Mouse (Mus musculus) heart, embryonic 14.5 days (tissue): ENCODE results near the gene Lmo2. TPM values are rescaled to one million over a fixed set of nuclear protein-coding genes. Genes with fewer than 3 reads are reported as not detected.

ENCODE experiments used
- ATAC-seq: fragments of 200-750 bp; cut with Nextera tagmentation; 2 replicates; pipeline ENCODE4 v1.8.0; 2017; ENCODE audit warnings: low read depth, moderate TSS enrichment; ENCODE audit not compliant: insufficient number of reproducible peaks, insufficient read depth, low FRiP score
- H3K27ac ChIP-seq, 2 experiments: fragments of 200-500 bp in 1 of 2; fragments of 300-500 bp in 1 of 2; sonication (generic) in 1 of 2; replicated peaks in 1 of 2; 2 replicates each; pipeline ENCODE4 v1.5.1; 2012 to 2014; ENCODE audit warnings: low read depth in 2 of 2, low read length in 2 of 2, control low read depth in 1 of 2, mild to moderate bottlenecking in 1 of 2, mixed read lengths in 1 of 2; ENCODE audit not compliant: control insufficient read depth in 1 of 2, insufficient read depth in 1 of 2
- H3K27me3 ChIP-seq: fragments of 300-500 bp; sonication (generic); 2 replicates; pipeline ENCODE4 v1.6.1; 2014; ENCODE audit warnings: mild to moderate bottlenecking, low read length, control low read depth; ENCODE audit not compliant: control insufficient read depth, insufficient read depth
- H3K36me3 ChIP-seq: fragments of 300-500 bp; sonication (generic); 2 replicates; pipeline ENCODE4 v1.6.1; 2014; ENCODE audit warnings: mild to moderate bottlenecking, control low read depth, low read length, mixed read lengths; ENCODE audit not compliant: control insufficient read depth, insufficient read depth
- H3K4me1 ChIP-seq, 2 experiments: fragments of 200-500 bp in 1 of 2; fragments of 300-500 bp in 1 of 2; sonication (generic) in 1 of 2; 2 replicates each; pipeline ENCODE4 v1.6.1; 2012 to 2014; ENCODE audit warnings: low read length in 2 of 2, control low read depth in 1 of 2, mixed read lengths in 1 of 2; ENCODE audit not compliant: control insufficient read depth in 2 of 2, insufficient read depth in 2 of 2
- H3K4me2 ChIP-seq: fragments of 300-500 bp; sonication (generic); 2 replicates; pipeline ENCODE4 v1.6.1; 2014; ENCODE audit warnings: mild to moderate bottlenecking, low read length
- H3K4me3 ChIP-seq, 2 experiments: fragments of 200-500 bp in 1 of 2; fragments of 300-500 bp in 1 of 2; sonication (generic) in 1 of 2; 2 replicates each; pipeline ENCODE4 v1.5.1; 2012 to 2014; ENCODE audit warnings: low read length in 2 of 2, mild to moderate bottlenecking in 2 of 2, control low read depth in 1 of 2, low read depth in 1 of 2, moderate library complexity in 1 of 2; ENCODE audit not compliant: control insufficient read depth in 1 of 2, insufficient read depth in 1 of 2
- H3K9ac ChIP-seq: fragments of 300-500 bp; sonication (generic); 2 replicates; pipeline ENCODE4 v1.6.1; 2014; ENCODE audit warnings: mild to moderate bottlenecking, low read length
- H3K9me3 ChIP-seq: fragments of 300-500 bp; sonication (generic); 2 replicates; pipeline ENCODE4 v1.6.1; 2016; ENCODE audit warnings: low read length, control low read depth; ENCODE audit not compliant: control insufficient read depth
- WGBS: fragments of 180-500 bp; shearing (Covaris S2); extraction: QIAGEN DNeasy Blood & Tissue Kit; methylation state at CpG from one replicate; pipeline ENCODE4 v1.1.7; 2014; 5-methylcytosine and 5-hydroxymethylcytosine counted together
- polyA plus RNA-seq: library from polyadenylated mRNA; unstranded; fragments of >200 nt; fragmentation: Nextera tagmentation; extraction: Ambion mirVana; gene quantifications from 2 replicates; pipeline ENCODE4 v1.2.1, GENCODE M21; 2014

The Lmo2 gene
- polyA plus RNA-seq = 21.9 and 23.7 TPM in 2 replicates

GRCm38 (mm10) chr2:103957649-103958546 lies at the start of gene Lmo2:
Gene Lmo2, plus strand, starts transcription at chr2:103957986.
- ATAC-seq = no peak
- H3K36me3 ChIP-seq = no peaks in the 10 kb centered on the region
- no peaks in the 10 kb centered on the region; the same call in 1 of the 2 replicates for H3K27me3 ChIP-seq
- no peak within 1 kb of the TSS for H3K27ac ChIP-seq
- WGBS = 32% methylated on average over 10 of the region's 10 CpGs
- no peak within 1 kb of the TSS for H3K4me3 ChIP-seq
- no peaks in the 10 kb centered on the region for H3K4me1 ChIP-seq
- H3K9ac ChIP-seq = no peak within 1 kb of the TSS
- no peaks in the 10 kb centered on the region for H3K9me3 ChIP-seq
- H3K4me2 ChIP-seq = no peak within 1 kb of the TSS

- no peak for ATAC-seq
- H3K4me3 ChIP-seq = no peak overlapping the region
- no peak overlapping the region for H3K9ac ChIP-seq
- 83% methylated on average over 5 of the region's 5 CpGs for WGBS
- H3K36me3 ChIP-seq = no peaks in the 10 kb centered on the region
- H3K27me3 ChIP-seq = peaks cover 4% of the 10 kb centered on the region
- H3K4me1 ChIP-seq = peaks cover 2 to 4% of the 10 kb centered on the region in 2 experiments; a peak in 2 of 4 replicates
- H3K4me2 ChIP-seq = no peak overlapping the region
- no peaks in the 10 kb centered on the region for H3K9me3 ChIP-seq
- H3K27ac ChIP-seq = no peak overlapping the region
Observed at GRCm38 (mm10) chr2:103910601-103911000, 47.2 kb upstream of the Lmo2 start.

GRCm38 (mm10) chr2:103912481-103913251 lies 45.1 kb upstream of the Lmo2 start:
- 80% methylated on average over 16 of the region's 16 CpGs for WGBS
- no peak for ATAC-seq
- Histone ChIP-seq H3K9ac (no peak overlapping the region), H3K27me3 (peaks cover 4% of the 10 kb centered on the region), H3K4me3 (no peak overlapping the region), H3K27ac (no peak overlapping the region), H3K9me3 (no peaks in the 10 kb centered on the region), H3K36me3 (no peaks in the 10 kb centered on the region), H3K4me1 (no peaks in the 10 kb centered on the region), H3K4me2 (no peak overlapping the region)

- H3K27me3 ChIP-seq = peaks cover 4% of the 10 kb centered on the region
- no peak overlapping the region for H3K27ac ChIP-seq
- no peak overlapping the region for H3K4me2 ChIP-seq
- no peak overlapping the region for H3K9ac ChIP-seq
- no peak overlapping the region for H3K4me3 ChIP-seq
- H3K36me3 ChIP-seq = no peaks in the 10 kb centered on the region
- no peak for ATAC-seq
- no peaks in the 10 kb centered on the region for H3K4me1 ChIP-seq
- no peaks in the 10 kb centered on the region for H3K9me3 ChIP-seq
- WGBS = 79% methylated on average over 6 of the region's 6 CpGs
Observed at GRCm38 (mm10) chr2:103913252-103913650, 44.5 kb upstream of the Lmo2 start.

- no peaks in the 10 kb centered on the region for H3K9me3 ChIP-seq
- ATAC-seq = no peak
- no peak overlapping the region for H3K4me2 ChIP-seq
- H3K27ac ChIP-seq = no peak overlapping the region
- H3K27me3 ChIP-seq = peaks cover 4% of the 10 kb centered on the region; the same call in 1 of the 2 replicates
- no peaks in the 10 kb centered on the region for H3K4me1 ChIP-seq
- no peaks in the 10 kb centered on the region for H3K36me3 ChIP-seq
- 83% methylated on average over 5 of the region's 5 CpGs for WGBS
- no peak overlapping the region for H3K4me3 ChIP-seq
- H3K9ac ChIP-seq = no peak overlapping the region
Observed at GRCm38 (mm10) chr2:103916069-103916468, 41.7 kb upstream of the Lmo2 start.

- Histone ChIP-seq H3K36me3 (no peaks in the 10 kb centered on the region), H3K4me2 (no peak overlapping the region), H3K9ac (no peak overlapping the region), H3K4me1 (no peaks in the 10 kb centered on the region), H3K27me3 (peaks cover 4% of the 10 kb centered on the region; the same call in 1 of the 2 replicates), H3K4me3 (no peak overlapping the region), H3K9me3 (no peaks in the 10 kb centered on the region), H3K27ac (no peak overlapping the region)
- 81% methylated on average over 5 of the region's 5 CpGs for WGBS
- no peak for ATAC-seq
Observed at GRCm38 (mm10) chr2:103917375-103917774, 40.4 kb upstream of the Lmo2 start.

- Histone ChIP-seq H3K27ac (no peak overlapping the region), H3K9me3 (no peaks in the 10 kb centered on the region), H3K4me2 (no peak overlapping the region), H3K36me3 (no peaks in the 10 kb centered on the region), H3K9ac (no peak overlapping the region), H3K4me1 (no peaks in the 10 kb centered on the region), H3K4me3 (no peak overlapping the region), H3K27me3 (no peaks in the 10 kb centered on the region)
- ATAC-seq = no peak
- WGBS = 72% methylated on average over 2 of the region's 2 CpGs
Observed at GRCm38 (mm10) chr2:103918375-103918774, 39.4 kb upstream of the Lmo2 start.
